ENCODE assay signal across 14 mouse cellular contexts in genomic region chr8:121749501-121749900, GRCm38 (mm10). TPM values are rescaled to one million over a fixed set of nuclear protein-coding genes. Genes with fewer than 3 reads are reported as not detected.
"Had no signal": no experiment of that assay in that cellular context is flagged by ENCODE, and none has a peak within 500 bp of the region (broad histone marks: within the 10 kb centered on the region; RNA-seq: fewer than 3 reads in every experiment).

No protein-coding gene starts in this region.

- H3K36me3 ChIP-seq: limb, embryonic 10.5 days; liver, embryonic 15.5 days; midbrain, embryonic 10.5 days had no signal

- H3K9ac ChIP-seq: liver, embryonic 15.5 days; midbrain, embryonic 15.5 days; neural tube, embryonic 13.5 days had no signal

- H3K4me3 ChIP-seq: limb, embryonic 10.5 days; liver, embryonic 15.5 days; midbrain, embryonic 10.5 days; midbrain, embryonic 15.5 days; neural tube, embryonic 13.5 days had no signal

- H3K27me3 ChIP-seq: midbrain, embryonic 15.5 days had no signal

- H3K4me2 ChIP-seq: liver, embryonic 11.5 days; liver, embryonic 15.5 days; midbrain, embryonic 15.5 days; neural tube, embryonic 13.5 days had no signal

- ATAC-seq: lung, postnatal 0 days; midbrain, embryonic 15.5 days had no signal

- H3K4me1 ChIP-seq: limb, embryonic 10.5 days; liver, embryonic 15.5 days; midbrain, embryonic 10.5 days; midbrain, embryonic 15.5 days; neural tube, embryonic 13.5 days had no signal

- H3K9me3 ChIP-seq: limb, embryonic 10.5 days; liver, embryonic 15.5 days; midbrain, embryonic 15.5 days; neural tube, embryonic 13.5 days had no signal

- H3K27ac ChIP-seq: limb, embryonic 10.5 days; liver, embryonic 15.5 days; midbrain, embryonic 10.5 days; midbrain, embryonic 15.5 days; neural tube, embryonic 13.5 days had no signal

- DNase-seq: kidney, postnatal 25 days; lung, adult 2 months; lung, postnatal 36 days; right cerebral cortex, postnatal 14 days; thymus, postnatal 36 days had no signal

RNA-seq across cellular contexts. Expression of gene Jph3, which starts 20.1 kb away (rescaled TPM):
- total RNA-seq: monocyte, adult 5-6 weeks had no signal
- polyA plus RNA-seq: thymus, postnatal 0 days had no signal
